Mouse (Mus musculus): ENCODE results near the gene Opn3. TPM values are rescaled to one million over a fixed set of nuclear protein-coding genes. Genes with fewer than 3 reads are reported as not detected.

Opn3 gene
- polyA plus RNA-seq, 1 experiment from 2014 or later, result 1.0 TPM

DNA sequence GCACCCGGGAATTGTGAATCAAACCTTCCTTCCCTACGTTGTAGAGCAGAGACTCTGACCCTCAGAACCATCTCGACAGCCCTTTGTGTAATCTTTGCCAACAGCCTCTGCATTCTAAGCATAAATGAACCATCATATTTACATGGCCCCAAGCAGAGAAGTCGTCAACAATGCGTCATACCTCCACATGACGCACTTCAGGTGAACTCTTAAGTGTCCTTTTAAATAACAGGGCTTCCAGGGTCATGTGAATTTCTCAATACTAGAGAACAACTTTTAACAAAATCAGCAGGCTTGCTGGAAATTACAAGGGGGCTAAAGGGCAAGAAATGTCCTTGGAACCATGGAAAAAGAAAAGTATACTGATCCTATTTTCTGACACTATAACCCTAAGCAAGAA, 68.9 kb downstream of the Opn3 start:
- Histone ChIP-seq H3K9ac (ENCODE audit: low read depth, low read length) (no peak overlapping the region; the same call in 1 of the 2 replicates), H3K9me3 (replicated peaks; ENCODE audit: control insufficient read depth, low read length) (no peaks in the 10 kb centered on the region), H3K27me3 (ENCODE audit: control insufficient read depth, insufficient read depth, low read depth, low read length) (no peaks in the 10 kb centered on the region), H3K4me3 (ENCODE audit: low read depth, low read length) (no peak overlapping the region), H3K27ac (ENCODE audit: low read length) (no peak overlapping the region), H3K4me1 (ENCODE audit: control insufficient read depth, low read depth, low read length) (peaks cover 13% of the 10 kb centered on the region), H3K36me3 (ENCODE audit: control insufficient read depth, insufficient read depth) (peaks cover 2% of the 10 kb centered on the region; the same call in 1 of the 2 replicates), H3K4me2 (ENCODE audit: low read depth, low read length) (no peak overlapping the region)
- WGBS (ENCODE audit: insufficient replicate concordance), result 68% methylated on average over 6 of the region's 6 CpGs
- ATAC-seq (ENCODE audit: low read depth), result no peak

DNA sequence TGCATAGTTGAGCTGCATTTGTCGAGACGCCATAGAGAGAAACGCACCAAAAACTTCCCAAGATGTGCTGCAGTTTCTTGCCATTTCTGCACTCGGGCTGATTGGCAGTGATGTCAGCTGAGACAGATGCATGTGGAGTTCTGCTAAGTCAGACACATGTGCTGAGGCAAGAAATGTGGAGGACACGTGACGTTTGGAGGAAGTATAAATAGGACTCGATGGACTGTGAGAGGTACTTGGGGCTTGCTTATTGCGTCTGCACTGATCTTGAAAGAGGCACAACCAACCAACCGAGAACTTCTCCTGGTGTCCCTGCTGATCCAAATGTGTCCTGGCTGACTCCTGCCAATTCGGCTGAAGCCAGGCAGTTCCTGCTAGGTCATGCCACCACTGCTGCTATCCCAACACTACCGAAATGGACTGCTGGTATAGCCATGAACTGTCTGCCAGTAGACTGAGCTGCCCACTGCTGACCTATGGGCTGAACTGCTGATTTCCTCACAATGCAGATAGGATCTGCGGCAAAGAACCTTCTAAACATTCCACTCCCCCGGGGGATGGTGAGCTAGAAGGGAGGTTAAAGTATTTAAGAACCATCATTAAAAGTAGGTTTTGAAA, 72.7 kb downstream of the Opn3 start, which contains the start of gene Kmo:
Kmo (plus strand) TSS at position 568 of the 618 bp plus-strand sequence.
- Histone ChIP-seq H3K27ac (ENCODE audit: low read length) (no peak within 1 kb of the TSS), H3K36me3 (ENCODE audit: control insufficient read depth, insufficient read depth) (peaks cover 16% of the 10 kb centered on the region), H3K4me1 (ENCODE audit: control insufficient read depth, low read depth, low read length) (peaks cover 13% of the 10 kb centered on the region), H3K27me3 (ENCODE audit: control insufficient read depth, insufficient read depth, low read depth, low read length) (no peaks in the 10 kb centered on the region), H3K9ac (ENCODE audit: low read depth, low read length) (no peak within 1 kb of the TSS), H3K9me3 (replicated peaks; ENCODE audit: control insufficient read depth, low read length) (no peaks in the 10 kb centered on the region), H3K4me2 (ENCODE audit: low read depth, low read length) (no peak within 1 kb of the TSS), H3K4me3 (ENCODE audit: low read depth, low read length) (no peak within 1 kb of the TSS)
- no peak for ATAC-seq (ENCODE audit: low read depth)
- 79% methylated on average over 13 of the region's 13 CpGs for WGBS (ENCODE audit: insufficient replicate concordance)

DNA sequence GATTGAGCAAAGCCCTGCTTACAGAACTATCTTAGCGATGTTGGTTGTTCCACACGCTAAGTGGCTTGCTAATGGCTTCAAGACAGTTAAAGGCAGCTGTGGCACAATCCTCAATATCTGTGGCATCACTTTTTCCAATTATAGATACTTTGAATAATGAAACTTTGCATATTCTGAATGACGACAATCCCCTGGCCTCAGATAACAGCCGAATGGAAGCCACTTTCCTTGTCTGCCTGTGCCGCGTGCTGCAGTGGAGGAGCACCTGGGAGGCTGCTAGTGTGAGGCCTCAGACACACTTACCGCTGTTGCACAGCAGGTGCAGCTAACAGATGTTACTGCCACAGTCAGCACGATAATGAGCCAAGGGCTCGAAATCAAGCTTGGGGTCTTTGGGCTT, 77.6 kb downstream of the Opn3 start:
- WGBS (ENCODE audit: insufficient replicate concordance), result 86% methylated on average over 9 of the region's 9 CpGs
- no peaks in the 10 kb centered on the region for H3K9me3 ChIP-seq (replicated peaks; ENCODE audit: control insufficient read depth, low read length)
- H3K4me3 ChIP-seq (ENCODE audit: low read depth, low read length), result no peak overlapping the region
- H3K27ac ChIP-seq (ENCODE audit: low read length), result no peak overlapping the region
- H3K4me1 ChIP-seq (ENCODE audit: control insufficient read depth, low read depth, low read length), result no peaks in the 10 kb centered on the region
- ATAC-seq (ENCODE audit: low read depth), result no peak
- no peak overlapping the region for H3K9ac ChIP-seq (ENCODE audit: low read depth, low read length)
- peaks cover 19% of the 10 kb centered on the region for H3K36me3 ChIP-seq (ENCODE audit: control insufficient read depth, insufficient read depth)
- H3K27me3 ChIP-seq (ENCODE audit: control insufficient read depth, insufficient read depth, low read depth, low read length), result no peaks in the 10 kb centered on the region
- H3K4me2 ChIP-seq (ENCODE audit: low read depth, low read length), result no peak overlapping the region

Other genes with a start within 250 kb of the Opn3 start
- gene Rgs7, start 200.3 kb downstream of the Opn3 start, polyA plus RNA-seq (2015; fragmentation: Nextera tagmentation; extraction: Ambion mirVana), result not detected in 2 replicates
- 13.4 and 15.0 TPM in 2 replicates for gene Kmo, start 72.4 kb downstream of the Opn3 start, polyA plus RNA-seq (2015; fragmentation: Nextera tagmentation; extraction: Ambion mirVana)
- 70.1 and 73.9 TPM in 2 replicates for gene Fh1, start 67.1 kb downstream of the Opn3 start, polyA plus RNA-seq (2015; fragmentation: Nextera tagmentation; extraction: Ambion mirVana)
- 0.83 TPM in 2 replicates for gene Chml, start 125 bp upstream of the Opn3 start, polyA plus RNA-seq (2015; fragmentation: Nextera tagmentation; extraction: Ambion mirVana)
- gene Wdr64, start 5.8 kb upstream of the Opn3 start, polyA plus RNA-seq (2015; fragmentation: Nextera tagmentation; extraction: Ambion mirVana), result not detected in 2 replicates
- 27.8 and 28.5 TPM in 2 replicates for gene Exo1, start 187.8 kb upstream of the Opn3 start, polyA plus RNA-seq (2015; fragmentation: Nextera tagmentation; extraction: Ambion mirVana)
- gene Gm38100, start 227.6 kb upstream of the Opn3 start, polyA plus RNA-seq (2015; fragmentation: Nextera tagmentation; extraction: Ambion mirVana), result not detected in 2 replicates

Data from liver, embryonic 16.5 days (tissue).